Mouse (Mus musculus) urinary bladder, postnatal 0 days (tissue): ENCODE data around the gene Kri1. TPM values are rescaled to one million over a fixed set of nuclear protein-coding genes. Genes with fewer than 3 reads are reported as not detected.

Experiments
- polyA plus RNA-seq: library from polyadenylated mRNA; unstranded; fragments of >200 nt; fragmentation: Nextera tagmentation; extraction: Ambion mirVana; gene quantifications from 2 replicates; pipeline ENCODE4 v1.2.1, GENCODE M21; 2015

Kri1 gene
- polyA plus RNA-seq = 8.3 and 8.4 TPM in 2 replicates

GRCm38 (mm10) chr9:21287571-21288402 lies at the start of gene Kri1:
Gene Kri1 (minus strand): TSS chr9:21287969.

DNA sequence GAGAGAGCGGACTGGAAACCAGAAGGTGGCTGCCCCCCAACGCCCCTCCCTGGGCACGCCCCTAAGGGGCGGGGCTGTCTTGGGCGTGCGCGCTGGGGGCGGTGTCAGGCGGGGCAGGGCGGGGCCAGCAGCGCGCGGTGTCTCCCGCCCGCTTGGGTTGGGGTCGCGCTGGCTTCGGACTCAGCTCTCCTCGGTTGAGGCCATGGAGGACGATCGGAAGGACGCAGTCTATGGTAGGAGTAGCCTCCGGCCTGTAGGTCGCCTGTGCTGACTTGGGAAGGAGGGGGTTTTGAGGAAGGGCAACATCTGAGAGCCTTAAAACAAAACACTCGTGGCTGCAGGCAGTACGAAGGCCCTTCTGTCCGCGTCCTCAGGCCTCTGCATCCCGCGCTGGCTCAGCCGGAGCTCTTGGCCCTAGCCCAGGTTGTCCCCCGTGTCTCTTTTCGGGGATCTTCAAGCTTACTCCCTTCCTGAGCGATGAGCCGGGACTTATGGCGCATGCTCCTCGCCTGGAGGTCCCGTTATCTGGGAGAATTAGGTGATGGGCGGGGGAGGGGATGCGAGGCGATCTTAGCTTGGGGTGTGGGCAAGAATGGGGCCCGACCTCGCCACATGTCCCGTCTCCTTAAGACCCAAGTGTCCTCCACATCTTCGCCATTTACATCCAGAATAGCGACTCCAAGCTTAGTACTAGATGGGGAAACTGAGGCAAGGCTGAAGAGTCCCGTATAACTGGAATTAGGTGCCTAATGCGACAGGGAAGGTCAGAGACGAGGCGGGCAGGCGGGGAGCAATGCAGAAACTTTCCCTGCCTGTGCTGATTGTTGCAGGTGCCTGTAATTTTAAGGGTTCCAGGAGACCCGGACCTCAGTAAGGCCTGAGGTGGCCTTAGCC lies 33.1 kb upstream of the Kri1 start, which contains the start of gene Slc44a2:
Slc44a2 (plus strand) TSS at position 80 of the 894 bp plus-strand sequence.

GRCm38 (mm10) chr9:21312134-21312533 lies 24.4 kb upstream of the Kri1 start, which contains the start of gene Ap1m2:
Gene Ap1m2 (minus strand): TSS chr9:21312337.

DNA sequence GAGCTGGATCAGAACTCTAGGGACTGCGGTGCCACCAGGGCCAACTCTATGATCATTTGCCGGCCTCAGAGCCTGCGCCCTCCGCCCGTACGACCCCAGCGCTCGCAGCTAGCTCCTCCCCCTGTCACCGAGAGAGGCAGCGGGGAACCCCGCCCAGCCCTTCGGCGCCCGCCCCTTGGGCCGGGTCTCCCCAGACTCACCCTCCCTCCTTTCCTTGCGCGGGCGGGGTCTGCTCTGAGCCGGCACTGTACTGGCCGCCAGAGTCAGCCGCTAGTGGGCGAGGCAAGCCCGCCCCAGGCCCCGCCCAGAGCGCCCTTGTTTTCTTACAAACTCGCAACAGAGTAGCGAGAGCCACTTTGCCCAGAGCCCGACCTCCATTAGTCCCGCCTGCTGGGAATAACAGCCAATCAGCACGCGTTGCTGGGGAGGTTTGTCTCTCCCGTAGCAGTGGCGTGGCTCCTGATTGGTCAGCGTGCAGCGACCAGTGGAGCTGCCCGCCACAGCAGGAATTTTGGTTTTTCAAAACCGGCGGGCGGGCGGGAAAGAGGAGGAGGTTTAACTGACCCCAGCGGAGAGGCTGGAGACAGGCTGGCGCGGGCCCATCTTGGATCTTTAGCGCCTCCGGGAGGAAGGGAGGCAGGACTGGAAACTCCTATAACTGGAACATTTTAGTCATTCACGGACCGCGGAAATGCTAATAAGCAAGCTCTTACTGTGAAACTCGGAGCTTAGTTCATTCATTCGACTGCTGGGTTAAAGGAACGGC lies 3.4 kb upstream of the Kri1 start, which contains the start of gene Cdkn2d:
Cdkn2d (minus strand) TSS at position 386 of the 766 bp plus-strand sequence.

DNA sequence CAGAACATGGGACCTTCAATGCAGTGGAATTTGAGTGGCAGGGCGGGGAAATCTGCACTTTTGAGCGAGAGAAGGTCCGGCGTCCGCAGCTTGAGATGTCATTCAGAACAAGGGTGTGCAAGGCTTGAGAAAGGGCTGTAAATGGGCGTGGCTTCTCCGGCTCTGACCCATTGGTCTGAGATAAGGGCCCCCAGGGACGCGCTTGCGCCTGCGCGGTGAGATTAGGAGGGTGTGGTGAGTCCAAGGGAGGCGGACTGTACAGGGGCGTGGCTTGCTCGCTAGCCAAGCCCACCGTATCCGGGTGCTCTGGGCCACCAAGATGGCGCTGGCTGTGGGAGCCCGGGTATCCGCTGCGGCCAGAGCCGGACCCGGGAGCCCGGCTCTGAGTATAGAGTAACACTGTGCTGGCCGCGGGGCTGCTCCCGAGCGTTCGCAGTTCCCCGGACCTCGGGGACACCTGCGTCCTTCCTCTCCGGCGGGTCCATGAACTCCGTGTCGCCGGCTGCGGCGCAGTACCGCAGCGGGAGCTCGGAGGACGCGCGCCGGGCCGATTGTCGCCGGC lies 22.7 kb downstream of the Kri1 start, which contains the start of gene Atg4d:
Atg4d (plus strand) TSS at position 294 of the 562 bp plus-strand sequence.

GRCm38 (mm10) chr9:21248326-21248725 lies 39.4 kb downstream of the Kri1 start, which contains the start of gene S1pr5:
Gene S1pr5 (minus strand): TSS chr9:21248443.

DNA sequence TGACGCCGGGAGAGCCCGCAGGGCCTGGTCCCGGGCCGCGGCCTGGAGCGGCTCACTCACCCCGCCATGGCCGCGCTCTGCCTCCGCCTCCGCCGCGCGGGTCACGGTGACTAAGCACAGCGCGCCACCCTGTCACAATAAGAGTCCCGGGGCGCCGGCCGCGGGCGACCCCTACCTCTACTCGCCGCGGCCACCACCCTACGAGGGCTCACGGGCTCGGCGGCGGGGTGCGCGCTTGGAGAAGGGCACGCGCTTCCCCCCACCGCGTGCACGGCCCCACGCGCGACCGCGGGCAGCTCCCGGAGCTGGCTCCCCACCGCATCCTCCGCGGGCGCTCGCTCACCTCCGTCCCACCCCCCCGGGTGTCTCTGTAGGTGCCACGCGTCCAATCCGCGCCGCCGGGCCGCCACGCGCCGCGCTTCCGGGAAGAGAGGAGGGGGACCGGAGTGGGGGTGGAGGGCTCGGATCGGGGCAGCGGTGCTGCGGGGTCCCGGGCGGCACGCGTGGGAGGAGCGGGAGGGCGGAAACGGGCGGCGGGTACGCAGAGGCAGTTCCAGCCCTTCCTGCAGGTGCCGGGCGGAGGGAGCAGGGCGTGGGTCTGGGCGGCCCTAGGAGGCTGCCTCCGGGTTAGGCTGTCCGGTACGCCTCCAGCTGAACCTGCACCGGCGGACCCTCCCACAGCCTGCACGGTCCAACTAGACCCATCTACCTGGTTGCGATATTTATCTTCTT lies 48.9 kb downstream of the Kri1 start, which contains the start of gene Keap1:
Keap1 (minus strand) TSS at position 629 of the 732 bp plus-strand sequence.

Other genes starting within 250 kb of the Kri1 start
- gene Zglp1, start 220.9 kb downstream of the Kri1 start, polyA plus RNA-seq = not detected in 2 replicates
- 0.19 and 0.22 TPM in 2 replicates for gene Gm49373, start 214.9 kb downstream of the Kri1 start, polyA plus RNA-seq
- gene Fdx1l, start 214.4 kb downstream of the Kri1 start, polyA plus RNA-seq = 45.2 and 48.2 TPM in 2 replicates
- 0.52 and 0.77 TPM in 2 replicates for gene Gm38431, start 196.0 kb downstream of the Kri1 start, polyA plus RNA-seq
- gene Raver1, start 196.0 kb downstream of the Kri1 start, polyA plus RNA-seq = 21.1 and 26.9 TPM in 2 replicates
- gene Tyk2, start 156.7 kb downstream of the Kri1 start, polyA plus RNA-seq = 9.0 and 9.8 TPM in 2 replicates
- gene Cdc37, start 138.0 kb downstream of the Kri1 start, polyA plus RNA-seq = 166 and 173 TPM in 2 replicates
- 3.7 and 4.5 TPM in 2 replicates for gene Pde4a, start 122.3 kb downstream of the Kri1 start, polyA plus RNA-seq
- gene Keap1, start 48.6 kb downstream of the Kri1 start, polyA plus RNA-seq = 38.9 and 41.2 TPM in 2 replicates
- gene S1pr5, start 39.5 kb downstream of the Kri1 start, polyA plus RNA-seq = 0.08 and 0.11 TPM in 2 replicates
- gene Atg4d, start 22.7 kb downstream of the Kri1 start, polyA plus RNA-seq = 20.9 and 25.4 TPM in 2 replicates
- gene Cdkn2d, start 3.4 kb upstream of the Kri1 start, polyA plus RNA-seq = 27.9 and 29.2 TPM in 2 replicates
- 24.7 and 28.5 TPM in 2 replicates for gene Ap1m2, start 24.4 kb upstream of the Kri1 start, polyA plus RNA-seq
- 106 and 120 TPM in 2 replicates for gene Slc44a2, start 32.7 kb upstream of the Kri1 start, polyA plus RNA-seq
- gene Ilf3, start 79.9 kb upstream of the Kri1 start, polyA plus RNA-seq = 52.5 and 56.4 TPM in 2 replicates
- 27.3 and 30.2 TPM in 2 replicates for gene Qtrt1, start 123.9 kb upstream of the Kri1 start, polyA plus RNA-seq
- gene Dnm2, start 136.9 kb upstream of the Kri1 start, polyA plus RNA-seq = 75.4 and 77.2 TPM in 2 replicates
- gene Tmed1, start 222.3 kb upstream of the Kri1 start, polyA plus RNA-seq = 56.2 and 65.9 TPM in 2 replicates
- 3.1 and 10.4 TPM in 2 replicates for gene AB124611, start 238.2 kb upstream of the Kri1 start, polyA plus RNA-seq